8 mouse cellular contexts compared by ENCODE assay signal in genomic region chr7:132475069-132475468, GRCm38 (mm10).
A peak's percentile ranks its signal among the peaks of the same experiment; 100 is the strongest.
DNase-seq lines count a peak whose midpoint lies in the region; ATAC-seq and TF ChIP-seq lines count a peak whose summit lies in the region.

No protein-coding gene starts in this region.

- H3K4me3 ChIP-seq in heart, adult 2 months: no peak overlapping the region

- no peak overlapping the region for H3K9ac ChIP-seq in heart, adult 2 months (ENCODE audit: low read depth, low read length)

- intact Hi-C loops in heart, adult 2 months (cut with DNase I): loop anchor here (1.0 to 2.0 kb wide), 3 partner anchors 76 to 576 kb away; no protein-coding TSS in a partner anchor
- intact Hi-C loops in heart, postnatal 25 days (cut with DNase I): loop anchor here (1.0 kb wide), 1 partner anchor 249 kb away; no protein-coding TSS in a partner anchor
- intact Hi-C loops in heart, postnatal 10 days (cut with DNase I): loop anchor here (1.0 to 10.0 kb wide), 2 partner anchors 249 to 580 kb away; no protein-coding TSS in a partner anchor

- 22% methylated on average over 5 of the region's 5 CpGs for WGBS in heart, adult 2 months

- no peaks in the 10 kb centered on the region for H3K27me3 ChIP-seq in heart, adult 2 months (ENCODE audit: control insufficient read depth, insufficient read depth, low read length)

- H3K79me2 ChIP-seq in heart, adult 2 months (replicated peaks; ENCODE audit: control insufficient read depth, insufficient read depth, low read length): no peaks in the 10 kb centered on the region

- H3K27ac ChIP-seq in heart, adult 2 months: no peak overlapping the region

- TF ChIP-seq EP300 in heart, adult 2 months (IDR thresholded peaks at IDR 0.05; ENCODE audit: insufficient read depth, low read depth, low read length): 0 out of 2 replicates have a peak, but pooled peaks have one; percentile 69

- no peaks in the 10 kb centered on the region for H3K36me3 ChIP-seq in heart, adult 2 months (ENCODE audit: control insufficient read depth, insufficient read depth, low read length)

- TF ChIP-seq POLR2A in heart, adult 2 months (IDR thresholded peaks at IDR 0.05; ENCODE audit: insufficient read depth, low read depth, low read length): no peak

- TF ChIP-seq CTCF in heart, adult 2 months (IDR thresholded peaks at IDR 0.05): peak; percentile 88

- ATAC-seq in common myeloid progenitor, adult 5-6 weeks (replicated peaks; ENCODE audit: low read depth, poor library complexity, severe bottlenecking): peak; percentile 95

- no peaks in the 10 kb centered on the region for H3K4me1 ChIP-seq in heart, adult 2 months (ENCODE audit: control insufficient read depth, insufficient read depth, low read length)

- peak; percentile 61 to 73 for DNase-seq in heart, adult 2 months
- no peak for DNase-seq in heart, postnatal 25 days (ENCODE audit: low spot score)
- peak; percentile 47 for DNase-seq in ZHBTc4 (ENCODE audit: low read depth, low spot score)
- DNase-seq in heart, postnatal 10 days: peak; percentile 53 to 66
- peak; percentile 54 to 77 for DNase-seq in layer of hippocampus, postnatal 25 days (ENCODE audit: extremely low spot score in 1 of 2, low spot score in 1 of 2)
- DNase-seq in lung, postnatal 25 days (ENCODE audit: low spot score): peak; percentile 62
- DNase-seq in spleen, postnatal 10 days (ENCODE audit: low spot score in 2 of 2): peak; percentile 45 to 74
